Mouse (Mus musculus) CH12.LX (cell line): Measurements from ENCODE around the gene Bco2. TPM values are rescaled to one million over a fixed set of nuclear protein-coding genes. Genes with fewer than 3 reads are reported as not detected.

Experiments
- DNase-seq: peaks from one replicate; pipeline ENCODE4 v3.0.0-alpha.2; 2013; ENCODE audit errors: extremely low read depth
- H3K27ac ChIP-seq: 2 replicates; pipeline ENCODE4 v1.5.1; 2012; ENCODE audit warnings: low read depth, mild to moderate bottlenecking, control low read depth, moderate library complexity; ENCODE audit not compliant: insufficient read depth
- H3K27me3 ChIP-seq: replicated peaks from 2 replicates; pipeline ENCODE3; 2012; ENCODE audit warnings: inconsistent platforms
- H3K36me3 ChIP-seq, 2 experiments: replicated peaks in 1 of 2; 2 replicates each; pipeline versions ENCODE3 to v1.6.1; 2012; ENCODE audit warnings: inconsistent platforms in 1 of 2, low read length in 1 of 2, mild to moderate bottlenecking in 1 of 2, mixed read lengths in 1 of 2, moderate library complexity in 1 of 2; ENCODE audit not compliant: control insufficient read depth in 1 of 2, insufficient read depth in 1 of 2
- H3K4me1 ChIP-seq, 2 experiments: 2 replicates each; pipeline ENCODE4 v1.6.1; 2012; ENCODE audit warnings: inconsistent platforms in 1 of 2, moderate library complexity in 1 of 2; ENCODE audit not compliant: insufficient read depth in 2 of 2, control insufficient read depth in 1 of 2
- H3K4me2 ChIP-seq: 2 replicates; pipeline ENCODE4 v1.6.1; 2012; ENCODE audit warnings: low read depth, mild to moderate bottlenecking, control low read depth; ENCODE audit not compliant: poor library complexity, insufficient read depth, severe bottlenecking
- H3K4me3 ChIP-seq, 3 experiments: fragments of 150-350 bp in 1 of 3; sonication (generic) in 1 of 3; replicated peaks in 1 of 3; 2 replicates each; pipeline versions ENCODE3 to v1.5.1; 2011 to 2012; ENCODE audit warnings: low read depth in 2 of 3, low read length in 2 of 3, mild to moderate bottlenecking in 2 of 3, moderate library complexity in 2 of 3, control low read depth in 1 of 3, improper control_type of control experiment in 1 of 3, inconsistent platforms in 1 of 3, mixed read lengths in 1 of 3; ENCODE audit not compliant: poor library complexity in 1 of 3
- H3K79me2 ChIP-seq: replicated peaks from 2 replicates; pipeline ENCODE4 v1.6.1; 2012; ENCODE audit warnings: mild to moderate bottlenecking, moderate library complexity; ENCODE audit not compliant: control insufficient read depth, poor library complexity, insufficient read depth, severe bottlenecking; ENCODE audit errors: extremely low read depth
- H3K9ac ChIP-seq: 2 replicates; pipeline ENCODE4 v1.6.1; 2012; ENCODE audit warnings: low read depth, mild to moderate bottlenecking, control low read depth, moderate library complexity; ENCODE audit not compliant: insufficient read depth
- H3K9me3 ChIP-seq: replicated peaks from 2 replicates; pipeline ENCODE3; 2012; ENCODE audit warnings: low read length, inconsistent platforms, mixed read lengths
- BHLHE40 ChIP-seq: IDR thresholded peaks from 2 replicates; pipeline ENCODE4 v1.6.1; 2011; ENCODE audit warnings: mild to moderate bottlenecking, low read depth, low read length, improper control_type of control experiment
- CTCF ChIP-seq, 2 experiments: IDR thresholded peaks in 1 of 2; conservative IDR thresholded peaks in 1 of 2; 2 replicates each; pipeline ENCODE4 v1.5.1; 2011 to 2012; ENCODE audit warnings: low read depth in 2 of 2, low read length in 2 of 2, improper control_type of control experiment in 1 of 2, inconsistent platforms in 1 of 2, mild to moderate bottlenecking in 1 of 2, moderate library complexity in 1 of 2
- EP300 ChIP-seq: IDR thresholded peaks from 2 replicates; pipeline ENCODE4 v1.6.1; 2011; ENCODE audit warnings: low read length, improper control_type of control experiment
- ETS1 ChIP-seq: conservative IDR thresholded peaks from 2 replicates; pipeline ENCODE4 v1.6.1; 2012; ENCODE audit warnings: low read depth, mild to moderate bottlenecking, inconsistent platforms, low read length, improper control_type of control experiment, moderate library complexity
- MYC ChIP-seq: IDR thresholded peaks from 2 replicates; pipeline ENCODE4 v1.6.1; 2011; ENCODE audit warnings: low read depth, mild to moderate bottlenecking, improper control_type of control experiment, low read length
- NRF1 ChIP-seq: IDR thresholded peaks from 2 replicates; pipeline ENCODE4 v1.6.1; 2014; ENCODE audit warnings: low read depth, mild to moderate bottlenecking, inconsistent platforms, low read length, improper control_type of control experiment, moderate library complexity
- RAD21 ChIP-seq: IDR thresholded peaks from 2 replicates; pipeline ENCODE4 v1.6.1; 2011; ENCODE audit warnings: low read depth, mild to moderate bottlenecking, low read length, improper control_type of control experiment, moderate library complexity
- RCOR1 ChIP-seq: conservative IDR thresholded peaks from 2 replicates; pipeline ENCODE4 v1.6.1; 2012; ENCODE audit warnings: low read depth, mild to moderate bottlenecking, inconsistent platforms, low read length, improper control_type of control experiment
- SIN3A ChIP-seq: IDR thresholded peaks from 2 replicates; pipeline ENCODE4 v1.6.1; 2012; ENCODE audit warnings: low read length, improper control_type of control experiment, inconsistent platforms
- SMC3 ChIP-seq: IDR thresholded peaks from 2 replicates; pipeline ENCODE4 v1.6.1; 2011; ENCODE audit warnings: low read depth, low read length, improper control_type of control experiment
- USF2 ChIP-seq: conservative IDR thresholded peaks from 2 replicates; pipeline ENCODE4 v1.6.1; 2011; ENCODE audit warnings: low read depth, low read length, improper control_type of control experiment
- ZKSCAN1 ChIP-seq: IDR thresholded peaks from 2 replicates; pipeline ENCODE4 v1.6.1; 2012; ENCODE audit warnings: low read depth, inconsistent platforms, low read length, improper control_type of control experiment, borderline replicate concordance
- ZMIZ1 ChIP-seq: IDR thresholded peaks from 2 replicates; pipeline ENCODE4 v1.6.1; 2012; ENCODE audit warnings: low read depth, mild to moderate bottlenecking, inconsistent platforms, low read length, improper control_type of control experiment
- dilution Hi-C: fragments of 300-500 bp; cut with MboI; formaldehyde crosslinking; loops from 2 replicates; pipeline ENCODE4 v1.14.3; 2020; ENCODE audit warnings: low sequenced_read_pairs; ENCODE audit not compliant: extremely low pct_unique_long_range_greater_than_20kb, extremely low pct_ligation_motif_present
- in situ Hi-C: fragments of 300-500 bp; cut with MboI; formaldehyde crosslinking; loops from 3 replicates; pipeline ENCODE4 v1.14.3; 2019; ENCODE audit warnings: low sequenced_read_pairs, low pct_ligation_motif_present, low pct_unique_long_range_greater_than_20kb, mixed read lengths
- polyA plus RNA-seq: library from polyadenylated mRNA; unstranded; fragments of >175 nt; gene quantifications from 2 replicates; pipeline ENCODE4 v1.2.1, GENCODE M21; 2012; ENCODE audit warnings: low read depth; ENCODE audit not compliant: insufficient read length
- total RNA-seq, 2 experiments: library from RNA; depleted of rRNA; stranded (reverse); fragments of 300-350 nt in 1 of 2; fragments of >200 nt in 1 of 2; gene quantifications; 2 replicates each; pipeline ENCODE4 v1.2.3; 2012 to 2014

The Bco2 gene
- total and polyA plus RNA-seq, 3 experiments = 0.68 to 1.2 (median 0.93) TPM

- no peaks in the 10 kb centered on the region for H3K9me3 ChIP-seq
- H3K79me2 ChIP-seq = no peaks in the 10 kb centered on the region
- H3K4me2 ChIP-seq = no peak overlapping the region
- no peak overlapping the region for H3K4me3 ChIP-seq
- H3K27ac ChIP-seq = no peak overlapping the region
- in situ Hi-C loops = loop anchor here (10.0 kb wide), 1 partner anchor 187 kb away; no protein-coding TSS in a partner anchor
- DNase-seq = no peak
- H3K36me3 ChIP-seq = peaks cover 15 to 43% of the 10 kb centered on the region in 2 experiments
- H3K9ac ChIP-seq = no peak overlapping the region
- TF ChIP-seq ZMIZ1 (no peak), RAD21 (peak; percentile 32), ETS1 (no peak), NRF1 (no peak), EP300 (no peak), RCOR1 (no peak), CTCF (conservative IDR thresholded peaks at IDR 0.05 in 1 of 2, IDR thresholded peaks at IDR 0.05 in 1 of 2; ENCODE audit: low read depth in 2 of 2, low read length in 2 of 2) (peak in 1 of 2 experiments; percentile 51; a peak in 1 of 4 replicates), SIN3A (no peak), SMC3 (peak; percentile 26; the same call in 1 of the 2 replicates), USF2 (no peak)
- H3K27me3 ChIP-seq = no peaks in the 10 kb centered on the region
- dilution Hi-C loops = no loop called here
- H3K4me1 ChIP-seq = peaks cover 7 to 16% of the 10 kb centered on the region in 2 experiments
Measured at GRCm38 (mm10) chr9:50521562-50521961, 33.4 kb downstream of the Bco2 start.

GRCm38 (mm10) chr9:50520748-50521147, 34.2 kb downstream of the Bco2 start:
- Histone ChIP-seq H3K9ac (no peak overlapping the region), H3K4me1 (peaks cover 6 to 8% of the 10 kb centered on the region in 2 experiments), H3K9me3 (no peaks in the 10 kb centered on the region), H3K27me3 (no peaks in the 10 kb centered on the region), H3K4me3 (no peak overlapping the region), H3K79me2 (no peaks in the 10 kb centered on the region), H3K27ac (no peak overlapping the region), H3K4me2 (no peak overlapping the region), H3K36me3 (peaks cover 15 to 41% of the 10 kb centered on the region in 2 experiments)
- dilution Hi-C loops (no loop called here), in situ Hi-C loops (loop anchor here (10.0 kb wide), 1 partner anchor 186 kb away; no protein-coding TSS in a partner anchor)
- TF ChIP-seq MYC (no peak), BHLHE40 (0 out of 2 replicates have a peak, but pooled peaks have one; percentile 38)
- DNase-seq = no peak

- H3K27me3 ChIP-seq = no peaks in the 10 kb centered on the region
- dilution Hi-C loops (no loop called here), in situ Hi-C loops (no loop called here)
Measured at GRCm38 (mm10) chr9:50518781-50519180, 36.2 kb downstream of the Bco2 start.

More at GRCm38 (mm10) chr9:50518781-50519180, 36.2 kb downstream of the Bco2 start:
- Histone ChIP-seq H3K9me3 (no peaks in the 10 kb centered on the region), H3K4me2 (no peak overlapping the region), H3K36me3 (peaks cover 3 to 23% of the 10 kb centered on the region in 2 experiments), H3K4me1 (peaks cover 0 to 3% of the 10 kb centered on the region in 2 experiments; a peak in 1 of 4 replicates), H3K4me3 (no peak overlapping the region), H3K79me2 (no peaks in the 10 kb centered on the region), H3K9ac (no peak overlapping the region), H3K27ac (no peak overlapping the region)
- TF ChIP-seq SMC3 (peak; percentile 79), SIN3A (no peak), RAD21 (peak; percentile 57), ZKSCAN1 (no peak), CTCF (conservative IDR thresholded peaks at IDR 0.05 in 1 of 2, IDR thresholded peaks at IDR 0.05 in 1 of 2; ENCODE audit: low read depth in 2 of 2, low read length in 2 of 2) (peak; percentile 38 to 75; a peak in 3 of 4 replicates)
- DNase-seq = peak; percentile 37
